Mouse (Mus musculus): ENCODE results near the gene 1110002E22Rik.

DNA sequence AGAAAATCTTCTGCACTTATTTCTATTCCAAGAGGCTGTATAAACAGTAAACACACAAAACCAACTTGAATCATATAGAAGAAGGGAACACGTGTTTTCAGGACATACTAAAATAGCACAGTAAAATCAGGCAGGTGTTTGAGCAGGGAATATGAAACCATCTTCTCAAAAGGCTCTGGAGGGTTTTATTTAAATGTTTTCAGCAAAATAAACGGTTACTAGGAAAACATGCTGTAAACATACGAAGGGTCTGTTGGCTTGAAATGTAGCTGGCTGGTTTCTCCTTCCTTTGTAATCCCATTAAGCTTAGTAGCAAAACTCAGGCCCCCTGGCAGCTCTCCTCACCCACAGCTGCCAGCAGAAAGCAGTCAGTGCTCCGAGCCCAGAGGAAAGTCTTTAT lies 6.6 kb upstream of the 1110002E22Rik start:
- TF ChIP-seq CTCF (IDR thresholded peaks at IDR 0.05; ENCODE audit: low read depth), result no peak
- no peak for TF ChIP-seq EP300 (IDR thresholded peaks at IDR 0.05; ENCODE audit: low read depth)
